Mouse (Mus musculus): ENCODE data around the gene Gm5725. TPM values are rescaled to one million over a fixed set of nuclear protein-coding genes. Genes with fewer than 3 reads are reported as not detected.
"Not testable (repeated sequence)": the region's sequence is repeated elsewhere in the genome, so short reads cannot be mapped to it uniquely, and the experiment has no call there.

Gm5725 gene
- not detected in 2 replicates for polyA plus RNA-seq (2012; ENCODE audit: insufficient read depth, low replicate concordance)

- not testable (repeated sequence) for H3K27me3 ChIP-seq (replicated peaks); H3K9me3 ChIP-seq; H3K4me1 ChIP-seq; H3K4me3 ChIP-seq (replicated peaks); H3K36me3 ChIP-seq (replicated peaks; ENCODE audit: low read length)
These were observed at the start of gene Gm5725 for GRCm38 (mm10) chr7:21844167-21844566. Gene Gm5725, minus strand, starts transcription at chr7:21844267.

GRCm38 (mm10) chr7:21832051-21832450, 12.0 kb downstream of the Gm5725 start, which contains the start of gene Vmn1r135:
Gene Vmn1r135, plus strand, starts transcription at chr7:21832351.
- H3K36me3 ChIP-seq (replicated peaks; ENCODE audit: low read length); H3K27me3 ChIP-seq (replicated peaks); H3K9me3 ChIP-seq; H3K4me3 ChIP-seq (replicated peaks); H3K4me1 ChIP-seq: not testable (repeated sequence)

GRCm38 (mm10) chr7:21796628-21797027, 47.4 kb downstream of the Gm5725 start, which contains the start of gene Gm4177:
Gene Gm4177, minus strand, starts transcription at chr7:21796728.
- H3K27me3 ChIP-seq (replicated peaks); H3K4me3 ChIP-seq (replicated peaks): not testable (repeated sequence)

More at GRCm38 (mm10) chr7:21796628-21797027, 47.4 kb downstream of the Gm5725 start, which contains the start of gene Gm4177:
- H3K4me1 ChIP-seq; H3K36me3 ChIP-seq (replicated peaks; ENCODE audit: low read length); H3K9me3 ChIP-seq: not testable (repeated sequence)

Other genes starting within 250 kb of the Gm5725 start
- not detected in 2 replicates for gene Vmn1r132, start 230.2 kb downstream of the Gm5725 start, polyA plus RNA-seq (2012; ENCODE audit: insufficient read depth, low replicate concordance)
- not detected in 2 replicates for gene Gm4175, start 82.8 kb downstream of the Gm5725 start, polyA plus RNA-seq (2012; ENCODE audit: insufficient read depth, low replicate concordance)
- not detected in 2 replicates for gene Gm4177, start 47.5 kb downstream of the Gm5725 start, polyA plus RNA-seq (2012; ENCODE audit: insufficient read depth, low replicate concordance)
- not detected in 2 replicates for gene Vmn1r135, start 11.9 kb downstream of the Gm5725 start, polyA plus RNA-seq (2012; ENCODE audit: insufficient read depth, low replicate concordance)
- gene Gm5891, start 77.0 kb upstream of the Gm5725 start, polyA plus RNA-seq (2012; ENCODE audit: insufficient read depth, low replicate concordance): not detected in 2 replicates
- not detected in 2 replicates for gene Vmn1r137, start 150.3 kb upstream of the Gm5725 start, polyA plus RNA-seq (2012; ENCODE audit: insufficient read depth, low replicate concordance)
- not detected in 2 replicates for gene Vmn1r138, start 184.6 kb upstream of the Gm5725 start, polyA plus RNA-seq (2012; ENCODE audit: insufficient read depth, low replicate concordance)
- gene Gm6176, start 212.0 kb upstream of the Gm5725 start, polyA plus RNA-seq (2012; ENCODE audit: insufficient read depth, low replicate concordance): not detected in 2 replicates
- not detected in 2 replicates for gene Vmn1r139, start 224.8 kb upstream of the Gm5725 start, polyA plus RNA-seq (2012; ENCODE audit: insufficient read depth, low replicate concordance)